Mouse (Mus musculus): ENCODE measurements around the gene Rspry1.

GRCm38 (mm10) chr8:94700421-94700935, 98.7 kb downstream of the Rspry1 start:
- no peak for TF ChIP-seq CTCF (conservative IDR thresholded peaks at IDR 0.05; ENCODE audit: insufficient read depth, insufficient read length, low read depth, low read length)
- no peak for TF ChIP-seq POLR2A (IDR thresholded peaks at IDR 0.05; ENCODE audit: low read depth, low read length)
